Mouse (Mus musculus) lung, adult 2 months (tissue): ENCODE results near the gene Tex264.

ENCODE experiments used
- CTCF ChIP-seq: fragments of 200-500 bp; IDR thresholded peaks from 2 replicates; pipeline ENCODE4 v1.5.1; 2011; ENCODE audit warnings: mild to moderate bottlenecking, low read length, control low read depth; ENCODE audit not compliant: insufficient read depth
- POLR2A ChIP-seq: fragments of 200-500 bp; IDR thresholded peaks from 2 replicates; pipeline ENCODE4 v1.6.1; 2011; ENCODE audit warnings: low read depth, mild to moderate bottlenecking, control low read depth, low read length, borderline replicate concordance; ENCODE audit errors: extremely low read depth

DNA sequence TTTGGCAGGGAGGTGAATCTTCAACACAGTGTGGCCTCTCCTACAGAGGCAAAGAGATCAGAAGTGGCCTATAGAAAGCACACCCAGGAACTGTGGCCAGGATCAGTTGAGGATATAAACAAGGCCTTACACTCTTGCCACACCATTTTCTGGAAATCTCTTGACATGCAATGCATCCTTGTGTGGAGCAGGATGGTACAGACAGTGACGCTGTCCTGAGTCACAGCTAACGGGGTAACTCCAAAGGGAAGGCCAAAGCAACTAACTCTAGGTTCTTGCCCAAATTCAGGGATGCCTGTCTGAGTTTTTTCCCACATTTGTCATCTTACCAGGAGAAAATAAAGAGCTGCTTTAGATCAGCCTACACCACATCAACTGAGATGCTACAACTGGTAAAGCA is 26.7 kb upstream of the Tex264 start:
- no peak for TF ChIP-seq CTCF
- TF ChIP-seq POLR2A: no peak
